Mouse (Mus musculus): ENCODE results near the gene Zfp54.

GRCm38 (mm10) chr17:21384057-21384411, 39.0 kb upstream of the Zfp54 start:
- no peak for TF ChIP-seq CTCF (IDR thresholded peaks at IDR 0.05; ENCODE audit: low read depth)
- no peak for TF ChIP-seq EP300 (IDR thresholded peaks at IDR 0.05; ENCODE audit: low read depth)
